Mouse (Mus musculus): ENCODE data around the gene Gm37240. TPM values are rescaled to one million over a fixed set of nuclear protein-coding genes. Genes with fewer than 3 reads are reported as not detected.

Gm37240 gene
- polyA plus RNA-seq, 1 experiment from 2014 or later, result 0.08 TPM

- 96% methylated on average over 7 of the region's 7 CpGs for WGBS
- no peaks in the 10 kb centered on the region for H3K27me3 ChIP-seq
- no peaks in the 10 kb centered on the region for H3K9me3 ChIP-seq
- no peaks in the 10 kb centered on the region for H3K36me3 ChIP-seq
- ATAC-seq (ENCODE audit: low FRiP score), result no peak
- no peaks in the 10 kb centered on the region for H3K4me1 ChIP-seq (replicated peaks)
- H3K9ac ChIP-seq, result no peak overlapping the region
- no peak overlapping the region for H3K4me3 ChIP-seq
- no peak overlapping the region for H3K4me2 ChIP-seq
- no peak overlapping the region for H3K27ac ChIP-seq
Observed at GRCm38 (mm10) chr3:84619056-84619455, 1268.3 kb downstream of the Gm37240 start.

GRCm38 (mm10) chr3:84618627-84619026 is 1268.7 kb downstream of the Gm37240 start:
- no peak overlapping the region for H3K9ac ChIP-seq
- H3K4me1 ChIP-seq (replicated peaks), result no peaks in the 10 kb centered on the region
- no peak overlapping the region for H3K4me2 ChIP-seq
- no peak overlapping the region for H3K27ac ChIP-seq
- no peak for ATAC-seq (ENCODE audit: low FRiP score)
- no peaks in the 10 kb centered on the region for H3K27me3 ChIP-seq
- H3K4me3 ChIP-seq, result no peak overlapping the region
- no peaks in the 10 kb centered on the region for H3K9me3 ChIP-seq
- WGBS, result 94% methylated on average over 2 of the region's 2 CpGs
- no peaks in the 10 kb centered on the region for H3K36me3 ChIP-seq

GRCm38 (mm10) chr3:84615856-84616225 is 1271.5 kb downstream of the Gm37240 start:
- no peaks in the 10 kb centered on the region for H3K27me3 ChIP-seq
- no peak overlapping the region for H3K9ac ChIP-seq
- WGBS, result 43% methylated on average over 7 of the region's 7 CpGs
- H3K4me1 ChIP-seq (replicated peaks), result no peaks in the 10 kb centered on the region
- no peaks in the 10 kb centered on the region for H3K36me3 ChIP-seq
- H3K4me3 ChIP-seq, result no peak overlapping the region
- ATAC-seq (ENCODE audit: low FRiP score), result no peak
- no peak overlapping the region for H3K27ac ChIP-seq
- H3K9me3 ChIP-seq, result no peaks in the 10 kb centered on the region
- no peak overlapping the region for H3K4me2 ChIP-seq

- Histone ChIP-seq H3K4me1 (replicated peaks) (no peaks in the 10 kb centered on the region), H3K4me2 (no peak overlapping the region), H3K36me3 (no peaks in the 10 kb centered on the region), H3K4me3 (no peak overlapping the region), H3K9me3 (no peaks in the 10 kb centered on the region), H3K9ac (no peak overlapping the region), H3K27ac (no peak overlapping the region), H3K27me3 (no peaks in the 10 kb centered on the region)
- WGBS, result 34% methylated on average over 5 of the region's 5 CpGs
- no peak for ATAC-seq (ENCODE audit: low FRiP score)
Observed at GRCm38 (mm10) chr3:84615050-84615855, 1272.1 kb downstream of the Gm37240 start.

- H3K4me2 ChIP-seq, result no peak overlapping the region
- H3K9me3 ChIP-seq, result 0 out of 2 replicates have a peak, but pooled peaks cover 6% of the 10 kb centered on the region
- no peak overlapping the region for H3K27ac ChIP-seq
- ATAC-seq (ENCODE audit: low FRiP score), result no peak
- H3K36me3 ChIP-seq, result no peaks in the 10 kb centered on the region
- no peak overlapping the region for H3K9ac ChIP-seq
- H3K4me3 ChIP-seq, result no peak overlapping the region
- H3K4me1 ChIP-seq (replicated peaks), result no peaks in the 10 kb centered on the region
- no peaks in the 10 kb centered on the region for H3K27me3 ChIP-seq
- whole genome bisulfite sequencing, result 67% methylated on average over 9 of the region's 9 CpGs
Observed at GRCm38 (mm10) chr3:84610183-84610710, 1277.1 kb downstream of the Gm37240 start.

GRCm38 (mm10) chr3:84603212-84603611 is 1284.1 kb downstream of the Gm37240 start:
- no peaks in the 10 kb centered on the region for H3K36me3 ChIP-seq
- WGBS, result 81% methylated on average over 8 of the region's 9 CpGs
- no peak overlapping the region for H3K27ac ChIP-seq
- no peaks in the 10 kb centered on the region for H3K4me1 ChIP-seq (replicated peaks)
- H3K9ac ChIP-seq, result no peak overlapping the region
- no peak for ATAC-seq (ENCODE audit: low FRiP score)
- 0 out of 2 replicates have a peak, but pooled peaks cover 6% of the 10 kb centered on the region for H3K9me3 ChIP-seq
- H3K4me3 ChIP-seq, result no peak overlapping the region
- H3K4me2 ChIP-seq, result no peak overlapping the region
- 0 out of 2 replicates have a peak, but pooled peaks cover 3% of the 10 kb centered on the region for H3K27me3 ChIP-seq

- H3K4me3 ChIP-seq, result no peak overlapping the region
- no peaks in the 10 kb centered on the region for H3K36me3 ChIP-seq
- 97% methylated on average over 2 of the region's 2 CpGs for WGBS
- 0 out of 2 replicates have a peak, but pooled peaks cover 3% of the 10 kb centered on the region for H3K27me3 ChIP-seq
- no peak overlapping the region for H3K9ac ChIP-seq
- no peak overlapping the region for H3K4me2 ChIP-seq
- no peaks in the 10 kb centered on the region for H3K4me1 ChIP-seq (replicated peaks)
- ATAC-seq (ENCODE audit: low FRiP score), result no peak
- no peak overlapping the region for H3K27ac ChIP-seq
- 0 out of 2 replicates have a peak, but pooled peaks cover 6% of the 10 kb centered on the region for H3K9me3 ChIP-seq
Observed at GRCm38 (mm10) chr3:84602759-84603158, 1284.6 kb downstream of the Gm37240 start.

- no peak overlapping the region for H3K4me2 ChIP-seq
- no peak for ATAC-seq (ENCODE audit: low FRiP score)
- 0 out of 2 replicates have a peak, but pooled peaks cover 6% of the 10 kb centered on the region for H3K9me3 ChIP-seq
- H3K36me3 ChIP-seq, result no peaks in the 10 kb centered on the region
- 0 out of 2 replicates have a peak, but pooled peaks cover 3% of the 10 kb centered on the region for H3K27me3 ChIP-seq
- no peak overlapping the region for H3K4me3 ChIP-seq
- H3K4me1 ChIP-seq (replicated peaks), result no peaks in the 10 kb centered on the region
- no peak overlapping the region for H3K9ac ChIP-seq
- WGBS, result 85% methylated on average over 9 of the region's 9 CpGs
- no peak overlapping the region for H3K27ac ChIP-seq
Observed at GRCm38 (mm10) chr3:84601870-84602495, 1285.3 kb downstream of the Gm37240 start.

- no peak overlapping the region for H3K9ac ChIP-seq
- H3K27ac ChIP-seq, result no peak overlapping the region
- no peak overlapping the region for H3K4me2 ChIP-seq
- 88% methylated on average over 6 of the region's 6 CpGs for WGBS
- H3K4me3 ChIP-seq, result no peak overlapping the region
- 0 out of 2 replicates have a peak, but pooled peaks cover 5% of the 10 kb centered on the region for H3K4me1 ChIP-seq (replicated peaks)
- H3K27me3 ChIP-seq, result peaks cover 3% of the 10 kb centered on the region; the same call in 1 of the 2 replicates
- no peaks in the 10 kb centered on the region for H3K36me3 ChIP-seq
- no peak for ATAC-seq (ENCODE audit: low FRiP score)
- H3K9me3 ChIP-seq, result no peaks in the 10 kb centered on the region
Observed at GRCm38 (mm10) chr3:84598756-84599155, 1288.6 kb downstream of the Gm37240 start.

GRCm38 (mm10) chr3:84597996-84598734 is 1289.2 kb downstream of the Gm37240 start:
- peaks cover 3% of the 10 kb centered on the region; the same call in 1 of the 2 replicates for H3K27me3 ChIP-seq
- 0 out of 2 replicates have a peak, but pooled peaks cover 5% of the 10 kb centered on the region for H3K4me1 ChIP-seq (replicated peaks)
- H3K4me3 ChIP-seq, result no peak overlapping the region
- H3K9ac ChIP-seq, result no peak overlapping the region
- 89% methylated on average over 6 of the region's 6 CpGs for WGBS
- H3K4me2 ChIP-seq, result no peak overlapping the region
- no peaks in the 10 kb centered on the region for H3K9me3 ChIP-seq
- H3K27ac ChIP-seq, result no peak overlapping the region
- no peaks in the 10 kb centered on the region for H3K36me3 ChIP-seq
- no peak for ATAC-seq (ENCODE audit: low FRiP score)

GRCm38 (mm10) chr3:84595677-84596234 is 1291.6 kb downstream of the Gm37240 start:
- ATAC-seq (ENCODE audit: low FRiP score), result no peak
- Histone ChIP-seq H3K36me3 (no peaks in the 10 kb centered on the region), H3K4me3 (no peak overlapping the region), H3K9me3 (no peaks in the 10 kb centered on the region), H3K4me1 (replicated peaks) (0 out of 2 replicates have a peak, but pooled peaks cover 5% of the 10 kb centered on the region), H3K27ac (no peak overlapping the region), H3K9ac (no peak overlapping the region), H3K4me2 (no peak overlapping the region), H3K27me3 (peaks cover 3% of the 10 kb centered on the region; the same call in 1 of the 2 replicates)
- WGBS, result 37% methylated on average over 5 of the region's 5 CpGs
